Mouse (Mus musculus) left cerebral cortex, adult 11 months (tissue): ENCODE measurements around the gene Atp6v1f.

Experiments
- DNase-seq: peaks from one replicate; pipeline ENCODE4 v3.0.0; 2022; ENCODE audit warnings: low spot score

The Atp6v1f gene

GRCm38 (mm10) chr6:29467583-29468354, at the start of gene Atp6v1f:
Gene Atp6v1f (plus strand): TSS chr6:29467718.
- peak; percentile 88 for DNase-seq

GRCm38 (mm10) chr6:29420596-29420995, 46.9 kb upstream of the Atp6v1f start:
- DNase-seq: no peak

DNA sequence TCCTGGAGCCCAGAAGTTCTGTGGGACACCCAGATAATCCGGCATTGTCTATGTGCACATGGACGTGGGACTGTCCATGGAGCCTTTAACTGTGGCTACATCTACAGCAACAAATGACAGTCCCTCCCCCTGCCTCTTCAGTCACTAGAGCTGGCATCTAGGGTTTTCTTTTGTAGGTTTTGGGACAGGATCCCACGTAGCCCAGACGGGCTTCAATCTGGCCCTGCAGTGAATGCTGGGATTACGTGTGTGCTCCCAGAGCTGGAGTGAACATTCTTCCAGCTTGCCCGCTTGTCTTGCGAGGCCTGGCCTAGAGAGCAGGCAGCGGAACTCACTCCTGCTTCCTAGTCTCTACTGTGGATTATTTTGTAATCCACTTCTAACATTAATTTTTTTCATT, 42.4 kb upstream of the Atp6v1f start:
- no peak for DNase-seq

DNA sequence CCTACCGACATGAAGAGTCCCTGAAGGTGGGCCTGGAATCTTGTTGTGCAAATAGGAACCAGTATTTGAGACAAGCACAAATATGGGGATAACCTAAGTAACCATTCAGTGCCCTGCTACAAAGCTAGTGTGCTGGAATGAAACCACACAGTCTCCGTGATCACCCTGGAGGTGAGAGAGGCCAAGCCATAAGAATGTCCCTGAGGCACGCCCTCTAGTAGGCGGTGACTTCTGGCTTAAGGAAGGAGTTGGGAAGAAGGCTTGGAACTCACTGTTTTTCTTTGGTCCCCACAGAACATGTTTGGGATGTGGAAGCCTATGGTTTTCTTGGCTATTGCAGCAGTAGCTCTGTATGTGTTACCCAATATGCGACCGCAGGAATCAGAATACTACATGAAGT, 41.2 kb upstream of the Atp6v1f start:
- DNase-seq: no peak

GRCm38 (mm10) chr6:29428171-29428570, 39.3 kb upstream of the Atp6v1f start:
- no peak for DNase-seq

GRCm38 (mm10) chr6:29430681-29431420, 36.7 kb upstream of the Atp6v1f start:
- no peak for DNase-seq

DNA sequence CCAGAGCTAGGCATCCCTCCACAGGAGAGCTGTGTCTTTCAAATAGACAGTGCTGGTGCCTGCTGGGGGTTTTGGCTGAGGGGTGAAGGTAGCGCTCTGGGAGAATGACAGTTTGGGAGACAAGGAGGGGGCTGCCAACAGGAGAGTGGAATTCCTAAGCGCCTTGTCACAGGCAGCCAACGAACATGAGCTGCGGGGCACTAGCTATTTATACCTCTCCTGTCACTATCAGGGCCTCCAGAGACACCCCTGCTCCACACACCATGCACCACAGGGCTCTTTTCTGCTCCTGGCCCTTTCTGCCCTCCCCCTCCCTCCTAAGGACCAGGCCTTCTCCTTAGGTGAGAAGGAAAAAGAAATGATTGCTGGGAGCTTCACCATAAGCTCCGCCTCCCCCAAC, 36.0 kb upstream of the Atp6v1f start:
- no peak for DNase-seq

DNA sequence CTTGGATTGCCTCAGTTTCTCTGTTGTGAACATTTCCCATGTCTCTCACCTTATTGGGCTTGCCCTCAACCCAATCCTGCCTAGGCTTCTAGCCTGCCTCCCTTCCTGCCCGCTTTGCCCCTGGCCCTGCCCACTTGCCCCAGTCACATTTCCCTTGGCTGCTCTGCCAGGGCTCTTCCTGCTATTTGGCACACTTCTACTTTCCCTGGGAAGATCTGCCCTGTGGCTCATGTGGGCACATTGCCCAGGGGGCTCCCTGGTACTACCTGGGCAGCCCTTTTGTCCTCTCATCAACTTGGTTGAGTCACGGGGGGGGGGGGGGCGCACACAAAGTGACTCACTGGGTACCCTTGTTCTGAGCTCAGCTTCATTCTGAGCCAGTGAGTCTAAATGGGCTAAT, 35.4 kb upstream of the Atp6v1f start:
- no peak for DNase-seq

GRCm38 (mm10) chr6:29432676-29433037, 34.9 kb upstream of the Atp6v1f start:
- no peak for DNase-seq

DNA sequence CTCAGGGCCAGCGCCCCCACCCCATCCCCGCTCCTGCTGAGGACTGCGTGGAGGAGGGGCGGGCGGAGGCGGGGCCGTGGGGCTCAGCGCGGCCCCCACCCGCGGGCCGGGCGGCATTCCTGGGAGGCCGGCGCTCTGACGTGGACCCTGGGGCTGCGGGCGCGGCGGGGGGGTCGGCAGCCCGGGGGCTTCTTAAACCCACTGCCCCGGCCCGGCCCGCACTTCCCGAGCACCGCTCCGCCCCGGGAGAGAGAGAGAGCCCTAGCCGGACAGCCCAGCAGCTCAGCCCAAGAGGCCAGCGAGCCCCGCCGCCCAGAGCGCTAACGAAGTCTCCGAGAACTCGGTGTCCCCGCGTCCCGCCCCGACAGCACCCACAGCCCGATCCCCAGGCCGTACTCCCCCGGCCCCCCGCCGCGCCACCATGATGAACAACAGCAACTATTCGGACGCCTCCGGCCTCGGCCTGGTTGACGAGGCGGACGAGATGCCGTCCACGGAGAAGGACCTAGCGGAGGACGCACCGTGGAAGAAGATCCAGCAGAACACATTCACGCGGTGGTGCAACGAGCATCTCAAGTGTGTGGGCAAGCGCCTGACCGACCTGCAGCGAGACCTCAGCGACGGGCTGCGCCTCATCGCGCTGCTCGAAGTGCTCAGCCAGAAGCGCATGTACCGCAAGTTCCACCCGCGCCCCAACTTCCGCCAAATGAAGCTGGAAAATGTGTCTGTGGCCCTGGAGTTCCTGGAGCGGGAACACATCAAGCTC, 34.3 kb upstream of the Atp6v1f start, which contains the start of gene Flnc:
Flnc (plus strand) TSS at position 219 of the 766 bp plus-strand sequence.
- DNase-seq: no peak

DNA sequence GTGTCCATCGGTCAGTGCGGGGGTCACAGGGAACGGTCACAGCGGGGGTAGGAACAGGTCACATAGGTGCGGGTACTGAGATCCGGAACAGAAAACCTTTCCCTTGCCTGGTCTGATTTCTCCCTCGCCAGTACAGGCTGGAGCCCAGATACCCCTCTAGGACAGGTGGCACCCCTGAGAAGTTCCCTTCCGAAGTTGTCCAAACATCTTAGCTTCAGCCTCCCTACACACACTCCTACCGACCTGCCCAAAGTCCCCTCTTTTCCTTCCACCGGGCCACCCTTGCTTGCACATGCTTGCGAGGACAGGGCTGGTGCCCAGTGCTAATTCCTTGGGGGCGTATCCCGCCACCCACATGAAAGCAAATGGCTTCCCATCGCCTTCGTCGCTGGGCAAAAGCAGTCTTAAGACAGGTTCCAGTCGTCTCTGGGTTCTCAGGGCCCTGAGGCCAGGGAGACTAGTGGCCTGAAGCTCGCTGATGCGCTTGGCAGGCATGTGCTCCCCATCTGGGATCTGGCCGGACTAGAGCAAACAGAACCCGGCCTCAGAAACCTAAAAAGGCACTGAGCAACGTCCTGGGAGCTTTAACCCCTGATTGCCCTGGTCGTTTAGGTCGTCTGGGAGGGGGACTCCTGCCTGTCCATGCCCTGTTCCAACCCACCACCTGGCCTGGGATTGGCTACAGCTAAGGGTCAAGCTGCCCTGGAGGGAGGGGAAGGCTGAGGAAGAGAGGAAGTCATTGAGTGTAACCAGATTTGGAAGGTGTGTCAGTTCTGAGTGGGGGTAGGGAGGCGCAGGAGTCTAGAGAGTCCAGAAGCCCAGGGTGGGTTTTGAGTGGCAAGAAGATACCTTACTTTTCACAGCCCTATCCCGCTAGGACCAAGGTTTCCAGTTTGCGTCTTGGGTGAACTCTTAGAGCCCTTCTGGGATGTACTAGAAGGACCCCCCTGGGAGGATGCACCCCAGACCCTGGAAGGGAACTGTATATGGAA, 33.4 kb upstream of the Atp6v1f start:
- no peak for DNase-seq

DNA sequence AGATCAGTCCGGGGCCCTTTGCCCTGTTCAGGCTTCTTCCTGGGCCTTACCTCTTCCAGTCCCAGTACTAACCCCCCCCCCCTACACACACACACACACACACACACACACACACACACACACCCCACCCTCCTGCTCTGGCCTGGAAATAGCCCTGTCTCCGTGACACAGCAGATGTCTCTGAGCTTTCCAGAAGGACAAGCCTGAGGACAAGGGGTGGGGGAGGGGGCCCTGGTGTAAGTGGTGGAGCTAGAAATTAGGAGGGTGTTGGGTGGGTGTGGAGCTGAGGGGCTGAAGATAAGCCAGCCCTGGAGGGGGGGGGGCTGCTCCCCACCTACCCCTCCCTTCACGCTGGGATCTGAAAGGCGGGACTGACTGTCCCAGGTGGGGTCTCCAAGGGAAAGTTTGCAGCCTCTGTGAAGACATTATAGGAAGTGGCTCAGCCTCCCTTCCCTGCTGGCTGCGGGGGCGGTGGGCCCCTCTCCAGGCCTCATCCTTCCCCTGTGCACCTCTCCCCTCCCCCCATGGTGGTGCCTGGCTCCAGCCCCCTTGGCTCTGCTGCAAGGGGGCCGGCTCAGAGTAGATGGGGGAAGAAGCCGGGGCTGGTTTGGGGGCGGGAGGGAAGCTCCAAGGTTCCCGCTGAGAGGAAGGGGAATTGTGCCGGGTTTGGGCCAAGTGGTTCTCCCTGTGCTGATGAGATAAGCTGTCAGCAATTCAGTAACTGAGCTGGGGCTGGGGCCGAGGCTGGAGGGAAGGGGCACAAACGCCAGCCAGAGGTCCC, 32.4 kb upstream of the Atp6v1f start:
- no peak for DNase-seq

GRCm38 (mm10) chr6:29435940-29436451, 31.5 kb upstream of the Atp6v1f start:
- no peak for DNase-seq

- DNase-seq: no peak
Observed at GRCm38 (mm10) chr6:29436461-29436934, 31.0 kb upstream of the Atp6v1f start.

- no peak for DNase-seq
Observed at GRCm38 (mm10) chr6:29439251-29439650, 28.3 kb upstream of the Atp6v1f start.

GRCm38 (mm10) chr6:29439789-29440188, 27.7 kb upstream of the Atp6v1f start:
- no peak for DNase-seq

DNA sequence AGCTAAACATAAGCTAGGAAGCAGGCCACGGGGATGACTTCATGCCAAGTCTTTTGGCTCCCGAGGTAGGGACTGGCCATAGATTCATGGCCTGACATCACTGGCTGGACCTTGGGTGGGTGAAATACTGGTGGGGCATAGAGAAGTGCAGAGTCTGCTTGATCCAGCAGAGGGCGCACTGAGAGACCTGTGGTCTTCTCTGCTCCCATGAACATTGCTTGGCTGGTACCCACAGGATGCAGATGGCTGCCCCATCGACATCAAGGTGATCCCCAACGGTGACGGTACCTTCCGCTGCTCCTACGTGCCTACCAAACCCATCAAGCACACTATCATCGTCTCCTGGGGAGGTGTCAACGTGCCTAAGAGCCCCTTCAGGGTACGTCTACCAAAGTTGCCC, 22.7 kb upstream of the Atp6v1f start:
- DNase-seq: no peak

GRCm38 (mm10) chr6:29445354-29445753, 22.2 kb upstream of the Atp6v1f start:
- DNase-seq: no peak

DNA sequence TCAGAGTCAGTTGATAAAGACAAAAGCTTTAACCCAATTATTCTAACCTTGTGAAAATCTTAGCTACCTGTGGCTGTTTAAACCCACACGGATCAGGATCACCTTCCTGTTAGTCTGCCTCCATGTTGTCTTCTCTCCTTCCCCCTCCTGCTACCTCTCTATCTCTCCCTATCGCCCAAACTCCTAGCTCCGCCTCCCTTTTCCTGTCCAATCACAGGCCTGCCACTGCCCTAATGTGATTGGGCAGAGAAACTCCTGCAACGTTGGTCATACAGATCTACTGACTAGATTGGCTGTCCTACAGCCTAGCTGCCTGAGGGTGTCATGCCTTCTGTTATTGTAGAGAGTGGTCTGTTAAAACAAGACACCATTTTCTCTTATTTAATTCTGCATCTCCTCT, 17.7 kb upstream of the Atp6v1f start:
- DNase-seq: no peak

- DNase-seq: no peak
Observed at GRCm38 (mm10) chr6:29450667-29451066, 16.9 kb upstream of the Atp6v1f start.
